Mouse (Mus musculus) spleen, embryonic (tissue): Measurements from ENCODE around the gene Bnip2.

ENCODE experiments used
- CTCF ChIA-PET: fragments of 350-600 bp; sonication (Branson Sonifier 250); formaldehyde crosslinking; loops from one replicate; lab custom pipeline; 2022; lab: Charles Lee

Gene Bnip2

GRCm38 (mm10) chr9:69989303-69990121, at the start of gene Bnip2:
Gene Bnip2, plus strand, starts transcription at chr9:69989466.
- CTCF ChIA-PET = interaction anchor here (0.6 kb wide), 1 partner anchor 129 kb away, joined by 3 read pairs; no protein-coding TSS in a partner anchor

GRCm38 (mm10) chr9:69940839-69941490, 48.3 kb upstream of the Bnip2 start:
- CTCF ChIA-PET = no interaction called here

GRCm38 (mm10) chr9:69941556-69941955, 47.7 kb upstream of the Bnip2 start:
- CTCF ChIA-PET = no interaction called here

GRCm38 (mm10) chr9:69948964-69949363, 40.3 kb upstream of the Bnip2 start:
- CTCF ChIA-PET = no interaction called here

GRCm38 (mm10) chr9:69949641-69950040, 39.6 kb upstream of the Bnip2 start:
- CTCF ChIA-PET = no interaction called here

GRCm38 (mm10) chr9:69961007-69961406, 28.3 kb upstream of the Bnip2 start:
- CTCF ChIA-PET = interaction anchor here (0.8 kb wide), 1 partner anchor 560 kb away, joined by 3 read pairs; no protein-coding TSS in a partner anchor

GRCm38 (mm10) chr9:69964370-69964769, 24.9 kb upstream of the Bnip2 start:
- CTCF ChIA-PET = no interaction called here

- CTCF ChIA-PET = no interaction called here
Measured at GRCm38 (mm10) chr9:69985526-69985925, 3.7 kb upstream of the Bnip2 start.

GRCm38 (mm10) chr9:69986063-69986462, 3.2 kb upstream of the Bnip2 start:
- CTCF ChIA-PET = no interaction called here

- CTCF ChIA-PET = no interaction called here
Measured at GRCm38 (mm10) chr9:69986571-69986970, 2.7 kb upstream of the Bnip2 start.

- CTCF ChIA-PET = no interaction called here
Measured at GRCm38 (mm10) chr9:69987579-69987978, 1.7 kb upstream of the Bnip2 start.

GRCm38 (mm10) chr9:69988706-69989302, 462 bp upstream of the Bnip2 start:
- CTCF ChIA-PET = interaction anchor here (0.6 to 0.7 kb wide), 2 partner anchors 12 to 128 kb away, joined by 3 to 4 read pairs; no protein-coding TSS in a partner anchor

GRCm38 (mm10) chr9:69990346-69990745, 1.1 kb downstream of the Bnip2 start:
- CTCF ChIA-PET = no interaction called here

- CTCF ChIA-PET = no interaction called here
Measured at GRCm38 (mm10) chr9:69992841-69993277, 3.6 kb downstream of the Bnip2 start.

GRCm38 (mm10) chr9:69993479-69993878, 4.2 kb downstream of the Bnip2 start:
- CTCF ChIA-PET = interaction anchor here (0.6 kb wide), 1 partner anchor 79 kb away, joined by 9 read pairs; no protein-coding TSS in a partner anchor

- CTCF ChIA-PET = interaction anchor here (0.6 kb wide), 1 partner anchor 372 kb away, joined by 8 read pairs; no protein-coding TSS in a partner anchor
Measured at GRCm38 (mm10) chr9:69994547-69994946, 5.3 kb downstream of the Bnip2 start.

GRCm38 (mm10) chr9:69999318-69999717, 10.1 kb downstream of the Bnip2 start:
- CTCF ChIA-PET = no interaction called here

GRCm38 (mm10) chr9:70003516-70003915, 14.2 kb downstream of the Bnip2 start:
- CTCF ChIA-PET = no interaction called here

- CTCF ChIA-PET = no interaction called here
Measured at GRCm38 (mm10) chr9:70006984-70007383, 17.7 kb downstream of the Bnip2 start.

- CTCF ChIA-PET = no interaction called here
Measured at GRCm38 (mm10) chr9:70007506-70008248, 18.4 kb downstream of the Bnip2 start.

- CTCF ChIA-PET = no interaction called here
Measured at GRCm38 (mm10) chr9:70009754-70010304, 20.6 kb downstream of the Bnip2 start.
